Mouse (Mus musculus) CH12.LX (cell line): ENCODE results near the gene Cnn3.

ENCODE experiments used
- CTCF ChIP-seq, 2 experiments: IDR thresholded peaks in 1 of 2; conservative IDR thresholded peaks in 1 of 2; 2 replicates each; pipeline ENCODE4 v1.5.1; 2011 to 2012; ENCODE audit warnings: low read depth in 2 of 2, low read length in 2 of 2, improper control_type of control experiment in 1 of 2, inconsistent platforms in 1 of 2, mild to moderate bottlenecking in 1 of 2, moderate library complexity in 1 of 2
- JUND ChIP-seq: conservative IDR thresholded peaks from 2 replicates; pipeline ENCODE4 v1.6.1; 2011; ENCODE audit warnings: low read depth, low read length, improper control_type of control experiment
- MAX ChIP-seq: IDR thresholded peaks from 2 replicates; pipeline ENCODE4 v1.6.1; 2011; ENCODE audit warnings: low read length, improper control_type of control experiment
- MEF2A ChIP-seq: IDR thresholded peaks from 2 replicates; pipeline ENCODE4 v1.6.1; 2014; ENCODE audit warnings: low read depth, mild to moderate bottlenecking, inconsistent platforms, low read length, improper control_type of control experiment, borderline replicate concordance
- NELFE ChIP-seq: IDR thresholded peaks from 2 replicates; pipeline ENCODE4 v1.6.1; 2011; ENCODE audit warnings: low read depth, low read length, improper control_type of control experiment
- POLR2AphosphoS2 ChIP-seq: IDR thresholded peaks from 2 replicates; pipeline ENCODE4 v1.6.1; 2011; ENCODE audit warnings: low read depth, low read length, improper control_type of control experiment
- RAD21 ChIP-seq: IDR thresholded peaks from 2 replicates; pipeline ENCODE4 v1.6.1; 2011; ENCODE audit warnings: low read depth, mild to moderate bottlenecking, low read length, improper control_type of control experiment, moderate library complexity
- SMC3 ChIP-seq: IDR thresholded peaks from 2 replicates; pipeline ENCODE4 v1.6.1; 2011; ENCODE audit warnings: low read depth, low read length, improper control_type of control experiment
- TCF12 ChIP-seq: IDR thresholded peaks from 2 replicates; pipeline ENCODE4 v1.6.1; 2014; ENCODE audit warnings: low read depth, mild to moderate bottlenecking, inconsistent platforms, low read length, improper control_type of control experiment
- USF2 ChIP-seq: conservative IDR thresholded peaks from 2 replicates; pipeline ENCODE4 v1.6.1; 2011; ENCODE audit warnings: low read depth, low read length, improper control_type of control experiment

DNA sequence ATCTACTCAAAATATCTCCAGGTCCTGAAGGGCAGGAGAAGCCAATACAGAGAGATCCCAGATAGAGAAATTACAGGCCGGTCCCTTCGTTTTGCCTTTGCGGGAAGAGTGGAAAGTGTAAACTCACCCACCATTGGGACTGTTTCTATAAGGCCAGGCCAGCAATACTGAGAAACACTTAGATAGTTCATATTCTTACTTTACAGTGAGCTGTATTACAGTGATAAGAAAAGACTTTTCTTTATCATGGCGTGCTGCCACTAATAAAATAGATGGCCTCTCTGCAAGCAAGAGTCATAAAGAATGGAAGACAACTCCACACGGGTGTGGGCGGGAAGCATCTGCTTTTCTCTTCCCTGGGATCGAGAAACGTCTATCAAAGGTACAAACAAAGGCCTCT is 36.9 kb upstream of the Cnn3 start:
- TF ChIP-seq POLR2AphosphoS2 (no peak), SMC3 (no peak), CTCF (conservative IDR thresholded peaks at IDR 0.05 in 1 of 2, IDR thresholded peaks at IDR 0.05 in 1 of 2; ENCODE audit: low read depth in 2 of 2, low read length in 2 of 2) (no peak), MEF2A (no peak), JUND (no peak), NELFE (no peak), RAD21 (no peak), USF2 (no peak), TCF12 (no peak), MAX (no peak)
